Mouse (Mus musculus) thymus, postnatal 36 days (tissue): ENCODE results near the gene Colgalt2.
"Not testable (repeated sequence)": the region's sequence is repeated elsewhere in the genome, so short reads cannot be mapped to it uniquely, and the experiment has no call there.

ENCODE experiments used
- DNase-seq, 2 experiments: peaks; one replicate each; pipeline ENCODE4 v3.0.0; 2022; ENCODE audit warnings: mixed read lengths in 2 of 2

The Colgalt2 gene

DNA sequence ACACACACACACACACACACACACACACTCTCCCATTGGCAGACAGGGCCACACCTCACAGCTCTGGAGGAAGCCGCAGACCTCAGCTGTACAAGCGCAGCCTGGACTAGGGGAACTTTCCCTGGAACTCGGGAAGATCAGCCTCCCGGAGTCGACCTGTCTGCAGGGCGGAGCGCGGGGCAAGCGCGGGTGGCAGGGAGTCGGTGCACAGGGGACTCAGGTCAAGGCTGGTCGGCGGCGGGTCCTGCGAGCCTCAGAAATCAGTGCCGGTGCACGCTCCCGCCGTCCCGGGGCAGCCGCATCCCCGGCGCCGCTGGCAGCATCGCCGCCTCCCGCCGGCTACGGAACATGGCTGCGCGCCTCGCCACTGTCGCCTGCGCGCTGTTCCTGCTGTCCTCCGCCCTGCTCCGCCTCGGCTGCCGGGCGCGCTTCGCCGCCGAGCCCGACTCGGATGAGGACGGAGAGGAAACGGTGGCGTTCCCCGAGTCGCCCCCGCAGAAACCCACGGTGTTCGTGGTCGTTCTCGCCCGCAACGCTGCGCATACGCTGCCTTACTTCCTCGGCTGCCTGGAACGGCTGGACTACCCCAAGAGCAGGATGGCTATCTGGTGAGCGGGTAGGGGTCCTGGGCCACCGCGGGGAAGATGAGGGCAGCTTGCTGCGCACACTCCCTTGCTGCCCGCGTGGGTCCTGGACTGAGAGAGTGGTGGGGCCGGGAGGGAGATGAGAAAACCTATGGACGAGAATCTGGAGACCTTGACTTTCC, at the start of gene Colgalt2:
TSS of gene Colgalt2 (plus strand) at position 41 of the 766 bp plus-strand sequence.
- peak; percentile 31 to 47 for DNase-seq

DNA sequence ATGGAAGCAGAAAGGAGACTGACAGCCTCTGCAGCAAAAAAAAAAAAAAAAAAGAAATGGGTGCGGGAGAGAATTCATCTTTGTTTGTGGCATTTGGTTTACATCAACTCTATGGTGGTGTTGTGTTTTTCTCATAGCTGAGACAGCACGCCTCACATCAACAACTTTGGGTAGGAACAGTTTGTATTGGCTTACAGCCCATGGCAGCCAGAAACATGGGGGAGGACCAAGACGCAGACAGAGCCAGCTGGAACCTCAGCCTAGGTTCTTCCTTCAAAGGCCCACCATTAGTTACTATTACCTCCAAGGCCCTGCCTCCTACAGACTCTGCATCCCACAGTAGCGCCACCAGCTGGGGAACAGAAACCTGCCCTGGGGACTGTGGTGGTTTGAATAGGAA, 42.9 kb upstream of the Colgalt2 start:
- no peak for DNase-seq

DNA sequence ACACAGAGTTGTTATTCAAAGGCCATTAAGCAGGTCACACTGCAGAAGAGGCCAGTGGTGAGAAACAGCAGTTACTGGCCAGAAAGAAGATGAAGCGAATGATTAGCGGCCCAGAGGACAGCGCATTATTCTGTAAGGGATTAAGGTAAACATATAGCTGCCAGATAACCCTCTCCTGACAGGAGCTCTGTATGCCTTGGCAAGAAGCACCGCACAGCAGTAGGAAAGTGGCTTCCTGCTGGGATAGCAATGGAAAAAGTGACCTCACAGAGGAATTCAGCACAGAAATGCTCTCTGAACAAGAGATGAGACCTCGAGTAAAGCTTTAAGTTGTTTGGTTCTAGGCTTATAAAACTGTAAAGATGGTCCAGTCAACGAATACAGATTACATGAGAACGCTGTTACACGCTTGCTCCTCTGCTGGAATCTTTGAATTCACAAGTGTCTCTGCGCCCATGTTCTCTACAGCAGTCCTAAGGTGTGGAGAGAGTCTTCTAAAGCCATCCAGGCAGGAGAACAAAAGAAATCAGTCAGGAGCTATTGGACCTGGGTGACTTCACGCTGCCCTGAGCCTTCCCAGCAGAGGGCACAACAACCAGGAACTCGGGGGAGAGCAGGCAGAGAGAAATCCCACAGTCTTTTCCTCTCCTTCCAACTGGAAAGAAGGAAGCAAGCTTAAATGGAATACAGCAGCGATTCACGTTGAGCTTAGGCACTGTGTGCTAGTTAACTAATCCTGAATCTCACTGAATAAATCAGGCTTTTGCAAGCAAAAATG, 31.1 kb upstream of the Colgalt2 start:
- no peak for DNase-seq

DNA sequence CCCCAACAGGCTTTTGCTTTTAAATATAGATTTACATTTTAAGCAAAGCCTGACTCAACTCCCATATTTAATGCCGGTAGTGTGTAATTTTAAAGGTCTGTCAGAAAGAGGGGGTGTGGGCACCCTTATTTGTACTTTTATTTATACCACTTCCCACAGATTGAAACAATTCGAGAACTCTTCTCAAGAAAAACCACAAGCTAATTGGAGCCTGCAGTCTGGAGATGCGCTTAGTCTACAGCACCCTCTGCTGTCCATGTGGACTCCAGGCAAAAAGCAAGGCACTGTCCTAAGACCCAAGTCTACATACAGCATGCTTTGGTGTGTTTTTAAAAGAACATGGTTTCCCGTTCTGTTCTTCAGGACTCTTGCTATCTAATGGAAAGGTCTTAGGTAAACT, 30.5 kb upstream of the Colgalt2 start:
- DNase-seq: peak; percentile 20 to 24

DNA sequence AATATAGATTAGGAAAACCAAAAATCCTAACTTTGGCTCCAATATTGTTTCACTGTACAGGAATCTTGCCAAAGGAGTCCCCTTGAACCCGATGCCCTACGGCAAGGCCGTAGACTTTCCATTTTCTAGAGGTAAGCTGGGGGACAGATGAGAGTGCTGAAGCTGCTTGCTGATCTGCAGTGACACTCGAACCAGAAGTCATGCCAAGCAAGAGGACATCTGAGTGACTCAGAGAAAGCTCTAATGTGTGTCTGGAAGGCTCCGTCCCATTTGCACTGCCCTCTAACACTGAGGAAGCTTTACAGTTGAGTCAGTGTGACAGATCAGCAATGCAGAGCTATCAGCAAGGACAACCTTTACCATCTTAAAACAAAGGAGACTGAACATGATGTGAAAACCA, 21.3 kb upstream of the Colgalt2 start:
- DNase-seq: no peak

DNA sequence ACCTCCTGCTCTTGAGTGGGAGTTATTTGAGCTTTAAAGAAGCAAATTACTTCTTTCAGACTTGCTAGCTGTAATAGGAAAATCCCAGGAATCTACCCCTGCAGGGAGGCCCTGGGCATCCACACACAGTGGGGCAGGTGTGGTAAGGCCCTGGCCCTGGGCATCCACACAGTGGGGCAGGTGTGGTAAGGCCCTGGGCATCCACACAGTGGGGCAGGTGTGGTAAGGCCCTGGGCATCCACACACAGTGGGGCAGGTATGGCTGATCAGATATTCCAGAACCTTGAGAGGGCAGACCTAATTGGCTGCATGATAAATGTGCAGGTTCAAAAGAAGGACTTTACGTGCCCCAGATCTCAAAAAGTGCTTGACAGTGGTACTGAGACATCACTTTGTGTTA, 15.0 kb upstream of the Colgalt2 start:
- no peak for DNase-seq

DNA sequence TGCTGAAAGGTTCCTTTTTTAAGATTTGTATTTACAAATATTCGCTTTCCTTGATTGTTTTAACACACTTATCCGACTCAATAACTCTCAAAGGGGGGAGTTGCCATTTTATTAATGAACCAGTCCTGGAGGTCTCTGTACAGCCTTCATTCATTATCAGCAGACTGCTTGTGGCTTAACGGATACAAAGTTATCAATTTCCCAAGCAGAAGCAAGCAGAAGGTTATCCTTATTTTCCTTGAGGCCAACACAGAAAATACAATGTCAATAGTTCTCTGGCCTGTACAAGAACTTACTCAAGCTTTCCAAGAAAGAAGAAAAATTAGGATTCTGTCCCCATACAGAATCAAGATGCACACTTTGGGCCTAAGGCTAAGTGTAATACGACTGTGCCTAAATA, 13.9 kb upstream of the Colgalt2 start:
- DNase-seq: not testable (repeated sequence)

DNA sequence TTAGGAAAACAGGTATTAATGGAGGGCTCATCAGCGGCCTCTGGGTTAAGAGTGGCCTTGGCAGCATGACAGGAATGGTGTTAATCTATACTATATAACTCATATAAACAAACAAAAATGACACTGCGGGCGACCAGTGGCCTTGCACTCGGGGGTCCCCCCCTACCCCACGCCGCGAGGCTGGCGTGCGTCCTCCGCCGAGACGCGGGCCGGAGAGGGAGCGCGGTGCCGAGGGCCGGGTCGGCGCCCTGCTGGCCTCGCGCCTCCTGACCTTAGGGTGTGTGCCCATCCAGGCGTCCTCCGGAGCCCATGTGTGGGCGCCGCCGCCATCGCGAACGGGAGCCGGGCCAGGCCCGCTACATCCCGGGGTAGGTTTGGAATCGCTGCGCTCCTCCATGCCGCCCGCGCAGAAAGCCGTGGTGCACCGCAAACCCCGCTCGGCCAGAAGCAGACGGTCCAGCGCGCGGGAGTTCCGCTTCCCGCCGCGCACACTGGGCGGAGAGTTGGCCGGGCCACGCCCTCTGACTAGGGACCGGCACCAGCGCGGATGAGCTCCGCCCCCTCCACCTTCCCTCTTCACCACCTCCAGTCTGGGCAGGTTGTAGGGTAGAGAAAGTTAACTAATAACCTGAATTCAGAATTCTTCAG, 13.3 kb upstream of the Colgalt2 start, which contains the start of gene Tsen15:
TSS of gene Tsen15 (minus strand) at position 501 of the 648 bp plus-strand sequence.
- DNase-seq: peak; percentile 85

DNA sequence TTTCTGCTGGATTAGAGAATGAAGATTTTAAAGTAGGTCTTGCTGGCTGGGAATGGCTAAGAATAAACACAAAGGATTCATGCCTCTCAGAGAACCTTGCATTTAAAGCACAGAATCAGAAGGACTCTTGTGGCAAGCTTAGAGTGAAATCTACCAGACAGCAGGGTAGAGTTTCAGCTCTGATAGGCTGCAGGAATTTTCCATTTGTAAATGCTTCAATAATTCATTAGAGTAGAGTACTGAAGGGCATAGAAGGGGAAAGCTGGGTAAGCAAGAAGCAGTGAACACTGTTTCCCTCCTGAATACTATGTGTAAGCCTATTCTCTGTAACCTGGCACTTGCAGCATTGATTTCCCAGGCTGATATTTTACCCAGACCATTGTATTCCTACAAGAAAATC, 10.4 kb upstream of the Colgalt2 start:
- DNase-seq: no peak

DNA sequence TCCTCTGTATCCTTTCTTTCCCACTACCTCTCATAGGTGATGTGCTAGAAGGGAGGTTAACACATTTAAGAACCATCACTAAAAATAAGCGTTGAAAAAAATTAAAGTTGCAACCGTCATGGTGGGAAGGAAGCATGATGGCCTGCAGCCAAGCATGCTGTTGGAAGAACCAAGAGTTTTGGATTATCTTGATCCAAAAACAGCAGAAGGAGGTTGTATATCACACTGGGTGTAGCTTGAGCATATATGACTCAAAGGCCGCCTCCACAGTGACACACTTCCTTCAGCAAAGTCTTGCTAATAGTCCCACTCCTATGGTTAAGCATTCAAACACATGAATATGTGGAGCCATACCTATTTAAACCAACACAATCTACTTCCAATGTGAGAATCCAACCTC, 5.5 kb upstream of the Colgalt2 start:
- no peak for DNase-seq

DNA sequence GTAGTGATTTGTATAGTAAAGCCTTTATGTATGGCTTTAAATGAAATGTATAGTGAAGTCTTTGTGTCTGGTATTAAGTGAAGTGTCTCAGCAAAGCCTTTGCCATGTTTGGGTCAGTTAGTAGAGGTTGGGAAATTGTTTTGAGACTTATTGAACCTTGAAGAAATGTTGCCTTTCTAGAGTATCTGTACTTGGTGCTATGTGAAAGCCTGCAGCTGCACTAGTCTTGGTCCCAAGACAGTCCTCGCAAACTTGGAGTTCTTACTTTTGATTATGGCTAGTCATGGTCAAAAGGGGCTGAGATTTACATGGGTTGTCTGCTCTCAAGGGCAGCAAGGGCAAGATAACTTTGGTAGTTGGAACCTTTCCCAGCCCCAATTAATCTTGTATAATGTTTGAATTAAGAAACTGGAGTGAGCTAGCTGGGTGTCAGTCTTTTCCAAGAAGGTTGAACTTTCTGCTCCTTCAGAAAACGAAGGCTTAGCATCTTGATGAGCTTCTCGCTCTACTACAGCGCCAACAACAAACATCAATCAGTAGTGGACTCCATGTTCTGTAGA, 4.6 kb upstream of the Colgalt2 start:
- DNase-seq: no peak

DNA sequence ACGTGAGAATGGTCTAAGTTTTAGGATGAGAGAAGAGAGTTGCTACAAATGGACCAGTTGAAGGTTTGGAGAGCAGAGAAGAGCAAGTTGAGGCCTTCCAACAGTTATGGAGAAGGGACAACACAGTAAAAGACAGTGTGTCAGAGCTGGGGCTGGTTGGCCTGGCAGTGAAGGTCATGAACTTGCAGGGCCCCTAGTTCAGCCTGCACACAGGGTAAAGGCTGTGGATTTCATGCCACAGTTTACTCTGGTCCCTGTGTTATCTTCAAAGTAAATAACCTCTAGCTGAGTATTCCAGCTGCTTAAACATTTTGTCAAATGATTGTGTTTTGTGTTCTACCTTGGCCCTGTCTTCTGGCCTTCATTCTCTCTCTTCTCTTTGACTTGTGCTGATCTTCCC, 922 bp upstream of the Colgalt2 start:
- no peak for DNase-seq

DNA sequence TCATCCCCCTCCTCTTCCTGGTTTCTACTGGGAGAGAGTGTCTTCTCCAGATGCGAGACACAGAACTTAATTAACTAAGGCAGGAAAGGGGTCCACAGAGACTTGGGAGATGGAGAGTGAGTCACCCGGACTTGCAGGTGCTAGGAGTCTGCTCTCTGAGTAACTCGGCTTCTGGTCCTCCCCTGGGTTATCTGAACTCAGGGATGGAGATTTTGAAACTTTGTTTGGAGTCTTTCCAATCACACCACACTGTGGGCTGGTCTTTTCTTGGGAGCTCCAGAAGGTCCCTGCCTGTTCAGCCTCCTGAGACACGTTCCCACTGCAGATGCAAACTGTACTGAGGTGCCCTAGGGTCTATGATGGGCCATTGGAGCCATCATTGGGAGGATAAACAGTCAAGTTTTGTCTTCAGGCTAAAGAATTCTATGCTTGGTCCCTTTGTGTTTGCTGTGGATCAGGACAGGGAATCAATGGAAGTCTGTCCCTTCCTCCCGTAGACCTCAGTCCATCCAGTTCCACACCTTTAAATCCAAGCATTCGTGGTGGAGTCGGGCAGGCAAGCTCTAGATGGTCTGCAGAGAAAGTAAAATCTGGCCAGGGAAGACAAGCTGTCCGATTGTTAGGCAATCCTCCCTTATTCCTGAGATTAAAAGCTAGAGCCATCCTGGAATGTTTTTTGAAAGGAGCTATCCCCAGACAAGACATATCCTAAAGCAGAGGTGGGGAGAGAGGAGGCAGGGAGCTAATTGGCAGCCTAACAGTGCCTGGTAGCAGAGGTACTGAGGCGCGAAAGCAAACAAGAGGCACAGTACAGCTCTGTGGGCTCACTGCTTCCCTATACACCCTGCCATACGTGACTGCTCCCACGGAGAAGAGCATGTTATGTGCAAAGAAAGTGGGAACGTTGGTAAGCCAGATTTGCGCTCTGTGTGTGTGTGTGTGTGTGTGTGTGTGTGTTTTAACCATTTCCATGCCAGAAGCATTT, 1.2 kb downstream of the Colgalt2 start:
- DNase-seq: no peak

DNA sequence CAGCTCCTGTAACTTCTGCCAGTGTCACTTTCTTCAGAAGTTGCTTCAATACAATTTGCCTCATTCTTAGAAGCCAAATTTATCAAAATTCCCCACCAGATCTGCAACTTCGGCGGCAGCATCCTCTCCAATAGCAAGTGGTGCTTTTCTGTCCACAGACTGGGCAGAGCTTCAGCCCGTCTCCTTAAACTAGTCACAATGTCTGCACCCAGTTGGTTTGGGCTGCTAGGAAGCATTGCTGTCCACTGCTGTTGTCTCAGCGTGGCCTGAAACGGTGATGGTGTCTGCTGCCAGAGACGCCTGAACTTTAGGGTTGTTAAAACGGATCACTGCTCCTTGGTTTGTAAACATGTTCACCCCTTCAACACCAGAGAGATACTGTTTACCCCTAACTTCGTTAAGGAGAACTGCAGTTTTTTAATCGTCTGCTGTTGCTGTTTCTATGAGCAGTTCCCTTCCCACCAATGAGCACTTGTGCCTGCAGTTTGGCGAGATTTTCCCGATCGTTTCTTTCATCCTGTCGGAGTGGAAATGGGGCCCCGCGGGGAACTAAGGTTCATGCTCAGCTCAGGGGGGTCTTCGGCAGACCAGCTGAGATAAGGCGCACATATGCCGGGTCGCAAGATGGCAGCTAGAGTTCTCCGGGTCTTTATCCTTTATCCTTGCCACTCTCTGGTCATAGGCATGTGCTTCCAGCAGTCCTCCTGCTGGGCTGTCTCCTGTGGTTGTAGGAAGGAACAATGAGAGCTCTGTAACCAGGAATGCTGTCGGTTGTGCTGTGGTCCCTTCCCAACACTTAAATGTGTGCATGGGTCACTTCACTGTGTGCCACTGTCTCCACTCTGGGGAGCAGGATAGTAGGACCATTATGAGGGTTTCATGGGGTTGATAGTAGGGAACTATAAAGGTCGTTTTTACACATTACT, 7.7 kb downstream of the Colgalt2 start:
- no peak for DNase-seq

DNA sequence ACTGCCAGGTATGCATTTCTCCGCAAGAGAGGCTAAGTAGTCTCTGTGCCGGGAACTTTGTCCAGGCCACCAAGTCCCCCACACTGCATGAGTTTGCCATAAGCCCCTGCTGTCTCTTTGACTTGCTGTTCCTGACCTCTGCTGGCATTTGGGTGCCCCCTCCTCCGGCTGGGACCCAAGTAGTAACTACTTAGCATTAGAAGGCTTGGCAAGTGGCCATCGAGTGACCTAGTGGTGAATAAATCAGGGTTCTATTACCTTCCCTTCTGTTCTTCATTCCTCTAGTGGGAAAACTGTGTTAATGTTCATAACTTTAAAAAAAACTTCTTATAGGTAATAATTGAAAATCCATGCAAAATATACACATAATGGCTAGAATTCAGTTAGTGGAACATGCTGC, 9.7 kb downstream of the Colgalt2 start:
- no peak for DNase-seq

DNA sequence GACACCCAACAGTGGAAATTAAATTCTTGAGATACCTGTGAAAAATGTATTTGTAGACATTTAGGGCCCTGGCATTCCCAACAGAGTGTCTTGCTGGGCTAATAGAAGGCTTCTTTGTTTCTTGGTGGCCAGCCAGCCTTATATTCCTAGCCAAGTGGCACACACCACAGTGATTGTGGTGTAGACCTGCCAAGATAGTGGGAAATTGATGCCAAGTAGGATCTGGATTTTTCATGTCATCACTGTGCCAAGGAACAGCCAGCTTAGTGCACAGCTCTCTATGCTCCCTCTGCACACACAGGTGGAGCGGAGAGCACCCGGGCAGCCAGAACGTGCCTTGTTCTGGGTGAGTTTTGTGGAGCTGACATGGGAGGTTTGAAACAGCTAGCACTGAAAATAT, 11.0 kb downstream of the Colgalt2 start:
- no peak for DNase-seq

DNA sequence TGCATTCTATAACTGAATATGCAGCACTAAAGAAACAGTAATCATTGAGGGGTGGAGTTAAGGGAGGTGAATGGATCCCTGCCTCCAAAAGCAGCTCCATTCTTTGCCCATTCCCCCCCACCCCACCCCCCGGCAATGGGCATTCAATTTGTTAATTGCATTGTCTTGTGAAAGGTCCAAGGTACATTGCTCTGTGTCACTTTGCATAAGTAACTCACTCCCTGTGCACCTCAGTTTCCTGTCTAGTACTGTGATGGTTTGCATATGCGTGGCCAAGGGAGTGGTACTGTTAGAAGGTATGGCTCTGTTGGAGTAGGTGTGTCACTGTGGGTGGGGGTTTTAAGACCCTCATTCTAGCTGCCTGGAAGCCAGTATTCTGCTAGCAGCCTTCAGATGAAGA, 13.5 kb downstream of the Colgalt2 start:
- no peak for DNase-seq

DNA sequence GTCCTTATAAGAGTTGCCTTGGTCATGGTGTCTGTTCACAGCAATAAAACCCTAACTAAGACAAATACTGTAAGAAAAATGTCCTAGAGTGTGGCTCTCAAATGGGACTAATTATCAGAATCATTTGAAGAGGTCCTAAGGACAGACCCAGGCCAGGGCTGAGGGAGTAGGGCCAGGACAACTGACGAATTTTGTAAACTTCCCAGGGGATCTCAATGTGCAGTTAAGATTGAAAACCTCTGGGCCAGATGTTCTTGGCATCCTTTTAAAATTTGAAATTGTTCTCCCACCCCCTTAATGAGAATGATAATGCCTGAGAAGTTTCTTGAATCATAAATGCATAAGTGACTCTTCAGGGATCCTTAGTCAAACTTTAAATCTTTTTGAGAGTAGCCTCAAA, 14.3 kb downstream of the Colgalt2 start:
- no peak for DNase-seq

DNA sequence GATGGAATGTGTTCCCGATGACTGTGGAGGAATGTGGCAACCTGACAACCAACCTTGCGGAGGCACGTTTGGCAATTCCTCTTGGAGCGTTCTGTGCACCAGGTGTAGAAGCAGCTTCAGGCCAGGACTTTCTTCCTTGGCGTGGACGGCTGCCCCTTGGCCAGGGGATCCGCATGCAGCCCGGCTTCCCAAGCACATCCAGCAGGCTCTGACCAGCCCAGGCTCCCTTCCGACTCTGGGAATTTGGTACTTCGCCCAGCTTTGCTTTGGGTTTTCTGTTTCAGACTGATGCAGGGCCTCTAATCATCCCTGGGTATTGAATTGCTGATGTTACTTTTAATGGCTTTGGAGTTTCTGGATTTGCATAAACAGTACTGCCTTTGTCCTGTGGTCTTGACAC, 14.8 kb downstream of the Colgalt2 start:
- no peak for DNase-seq

DNA sequence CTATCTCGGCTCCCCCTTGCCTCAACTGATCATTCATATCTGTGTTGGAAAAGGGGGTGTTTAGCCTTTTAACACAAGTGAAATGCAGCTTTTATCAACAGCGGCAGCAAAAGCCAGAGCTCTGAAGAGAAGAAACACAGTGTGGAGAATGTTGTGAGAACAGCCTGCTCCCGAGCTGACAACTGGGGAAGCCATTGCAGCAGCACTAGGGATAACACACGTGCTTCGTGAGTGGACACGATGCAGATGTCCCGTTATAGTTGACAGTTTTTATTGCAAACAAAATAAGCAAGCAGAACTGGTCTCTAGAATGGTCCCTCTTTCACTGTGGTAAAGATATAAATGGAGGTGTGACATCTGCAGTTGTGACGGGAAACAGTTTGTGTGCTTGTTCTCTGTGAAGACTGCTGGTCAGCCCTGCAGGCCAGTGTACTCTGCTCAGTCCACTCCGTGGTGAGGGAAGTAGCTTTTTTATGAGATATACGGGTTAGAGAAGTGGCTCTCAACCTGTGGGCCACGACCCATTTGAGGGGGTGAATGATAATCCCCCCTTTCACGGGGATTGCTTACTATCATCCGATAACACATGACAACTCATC, 16.8 kb downstream of the Colgalt2 start:
- no peak for DNase-seq

DNA sequence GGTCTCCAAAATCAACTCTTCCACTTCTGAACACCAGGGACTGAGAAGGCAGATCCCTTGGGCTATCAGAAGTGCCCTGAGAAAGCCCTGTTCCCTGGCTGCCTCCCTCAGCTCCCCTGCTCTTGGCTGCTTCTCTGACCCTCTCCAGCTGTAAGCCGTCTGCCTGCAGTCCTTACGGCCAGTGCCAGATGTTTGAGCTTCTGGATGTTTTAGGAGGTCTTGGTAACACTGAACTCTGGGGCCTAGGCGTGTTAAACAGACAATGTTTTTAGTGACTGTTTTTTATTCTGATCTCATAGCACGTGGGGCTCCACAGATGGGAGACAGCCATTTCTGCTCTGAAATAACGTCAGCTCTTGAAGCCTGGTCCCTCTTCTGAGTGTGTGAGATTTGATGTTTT, 18.0 kb downstream of the Colgalt2 start:
- no peak for DNase-seq
